ENCODE assay signal across 25 mouse cellular contexts in genomic region chr1:87706361-87706760, GRCm38 (mm10). TPM values are rescaled to one million over a fixed set of nuclear protein-coding genes. Genes with fewer than 3 reads are reported as not detected.
DNase-seq lines count a peak whose midpoint lies in the region; ATAC-seq and TF ChIP-seq lines count a peak whose summit lies in the region.
"Had no signal": no experiment of that assay in that cellular context is flagged by ENCODE, and none has a peak within 500 bp of the region (broad histone marks: within the 10 kb centered on the region; RNA-seq: fewer than 3 reads in every experiment).

No protein-coding gene starts in this region.

- DNase-seq in left cerebral cortex, adult 2 months (ENCODE audit: extremely low spot score in 1 of 2, low spot score in 2 of 2): no peak
- DNase-seq in left cerebral cortex, adult 18-20 months (ENCODE audit: low spot score in 2 of 2): no peak
- no peak for DNase-seq in liver, embryonic 11.5 days (ENCODE audit: low spot score)
- peak; percentile 40 for DNase-seq in liver, postnatal 0 days
- no peak for DNase-seq in thymus, postnatal 25 days
- no peak for DNase-seq in forebrain, postnatal 0 days
- DNase-seq: adrenal gland, postnatal 10 days; cerebellum, adult 9-11 months; gastrocnemius, adult 2 months; heart, postnatal 36 days; kidney, postnatal 36 days; retina, postnatal 1 day; right cerebral cortex, postnatal 4 days had no signal

- peaks cover 6% of the 10 kb centered on the region; the same call in 1 of the 2 replicates for H3K36me3 ChIP-seq in liver, embryonic 11.5 days (ENCODE audit: control insufficient read depth, insufficient read depth, low read length)
- peaks cover 41% of the 10 kb centered on the region for H3K36me3 ChIP-seq in liver, postnatal 0 days (replicated peaks; ENCODE audit: insufficient read depth, low read length)
- H3K36me3 ChIP-seq in forebrain, postnatal 0 days (ENCODE audit: insufficient read depth): no peaks in the 10 kb centered on the region
- H3K36me3 ChIP-seq: embryonic facial prominence, embryonic 10.5 days; forebrain, embryonic 12.5 days; limb, embryonic 10.5 days; midbrain, embryonic 10.5 days; neural tube, embryonic 13.5 days had no signal

- no peak for TF ChIP-seq CTCF in left cerebral cortex, adult 2 months (IDR thresholded peaks at IDR 0.05)
- no peak for TF ChIP-seq CTCF in liver, postnatal 0 days (IDR thresholded peaks at IDR 0.05; ENCODE audit: low read depth)
- TF ChIP-seq CTCF in forebrain, postnatal 0 days (IDR thresholded peaks at IDR 0.05; ENCODE audit: low read depth): no peak

- 79% methylated on average over 3 of the region's 3 CpGs for WGBS in liver, embryonic 11.5 days
- 75% methylated on average over 3 of the region's 3 CpGs for WGBS in liver, postnatal 0 days (ENCODE audit: insufficient replicate concordance)
- WGBS in forebrain, postnatal 0 days: 94% methylated on average over 3 of the region's 3 CpGs

- peak overlapping the region; percentile 24; the same call in 1 of the 2 replicates for H3K27ac ChIP-seq in left cerebral cortex, adult 2 months
- peak overlapping the region; percentile 8; the same call in 1 of the 2 replicates for H3K27ac ChIP-seq in liver, embryonic 11.5 days (ENCODE audit: low read depth, low read length)
- peak overlapping the region; percentile 67 for H3K27ac ChIP-seq in liver, postnatal 0 days (ENCODE audit: low read depth)
- H3K27ac ChIP-seq in forebrain, postnatal 0 days (ENCODE audit: low read depth, low read length): no peak overlapping the region
- H3K27ac ChIP-seq: embryonic facial prominence, embryonic 10.5 days; forebrain, embryonic 12.5 days; gastrocnemius, adult 2 months; hindbrain, embryonic 13.5 days; limb, embryonic 10.5 days; macrophage; midbrain, embryonic 10.5 days; neural tube, embryonic 13.5 days had no signal

- ATAC-seq in erythroblast, adult 5-6 weeks (replicated peaks; ENCODE audit: low FRiP score, poor library complexity, severe bottlenecking): peak; percentile 89
- ATAC-seq in liver, embryonic 11.5 days (replicated peaks; ENCODE audit: low FRiP score): peak; percentile 89
- ATAC-seq in liver, postnatal 0 days: peak; percentile 98
- ATAC-seq in frontal cortex, adult (ENCODE audit: low TSS enrichment): no peak
- ATAC-seq in forebrain, postnatal 0 days: no peak
- ATAC-seq: lung, postnatal 0 days; midbrain, embryonic 16.5 days had no signal

- H3K9ac ChIP-seq in liver, embryonic 11.5 days (ENCODE audit: low read depth, low read length): no peak overlapping the region
- H3K9ac ChIP-seq in liver, postnatal 0 days (replicated peaks): no peak overlapping the region
- no peak overlapping the region for H3K9ac ChIP-seq in forebrain, postnatal 0 days
- H3K9ac ChIP-seq: forebrain, embryonic 12.5 days; hindbrain, embryonic 13.5 days; neural tube, embryonic 13.5 days had no signal

- H3K4me1 ChIP-seq in liver, embryonic 11.5 days (replicated peaks; ENCODE audit: control insufficient read depth, insufficient read depth, low read length): no peaks in the 10 kb centered on the region
- peaks cover 10% of the 10 kb centered on the region for H3K4me1 ChIP-seq in liver, postnatal 0 days (ENCODE audit: insufficient read depth)
- H3K4me1 ChIP-seq in forebrain, postnatal 0 days (ENCODE audit: insufficient read depth): peaks cover 14% of the 10 kb centered on the region
- H3K4me1 ChIP-seq: hindbrain, embryonic 13.5 days; limb, embryonic 10.5 days; neural tube, embryonic 13.5 days had no signal

- peak; percentile 94 for TF ChIP-seq EP300 in liver, postnatal 0 days (IDR thresholded peaks at IDR 0.05; ENCODE audit: low read depth)

- H3K4me3 ChIP-seq in left cerebral cortex, adult 2 months: no peak overlapping the region
- no peak overlapping the region for H3K4me3 ChIP-seq in liver, embryonic 11.5 days (ENCODE audit: low read depth, low read length)
- no peak overlapping the region for H3K4me3 ChIP-seq in liver, postnatal 0 days (ENCODE audit: low read depth, low read length)
- H3K4me3 ChIP-seq in forebrain, postnatal 0 days (ENCODE audit: low read depth, low read length): no peak overlapping the region
- H3K4me3 ChIP-seq: embryonic facial prominence, embryonic 10.5 days; forebrain, embryonic 12.5 days; gastrocnemius, adult 2 months; hindbrain, embryonic 13.5 days; limb, embryonic 10.5 days; midbrain, embryonic 10.5 days; myocyte; neural tube, embryonic 13.5 days had no signal

- no peaks in the 10 kb centered on the region for H3K27me3 ChIP-seq in liver, embryonic 11.5 days (replicated peaks; ENCODE audit: control insufficient read depth, insufficient read depth, low read length)
- no peaks in the 10 kb centered on the region for H3K27me3 ChIP-seq in liver, postnatal 0 days (ENCODE audit: insufficient read depth, low read length)
- no peaks in the 10 kb centered on the region for H3K27me3 ChIP-seq in forebrain, postnatal 0 days (ENCODE audit: insufficient read depth, low read length)
- H3K27me3 ChIP-seq: forebrain, embryonic 12.5 days; hindbrain, embryonic 13.5 days; neural tube, embryonic 13.5 days had no signal

- intact Hi-C loops in left cerebral cortex, adult 2 months (cut with DNase I): no loop called here

- no peak overlapping the region for H3K4me2 ChIP-seq in liver, embryonic 11.5 days
- no peak overlapping the region for H3K4me2 ChIP-seq in liver, postnatal 0 days (ENCODE audit: low read depth, low read length)
- H3K4me2 ChIP-seq in forebrain, postnatal 0 days (ENCODE audit: low read depth): no peak overlapping the region
- H3K4me2 ChIP-seq: forebrain, embryonic 12.5 days; hindbrain, embryonic 13.5 days; neural tube, embryonic 13.5 days had no signal

- H3K9me3 ChIP-seq in liver, embryonic 11.5 days (ENCODE audit: control insufficient read depth, low read length): no peaks in the 10 kb centered on the region
- no peaks in the 10 kb centered on the region for H3K9me3 ChIP-seq in liver, postnatal 0 days (ENCODE audit: low read length)
- no peaks in the 10 kb centered on the region for H3K9me3 ChIP-seq in forebrain, postnatal 0 days (ENCODE audit: low read length)
- H3K9me3 ChIP-seq: embryonic facial prominence, embryonic 10.5 days; hindbrain, embryonic 13.5 days; limb, embryonic 10.5 days; midbrain, embryonic 10.5 days; neural tube, embryonic 13.5 days had no signal

RNA-seq across cellular contexts. Expression of gene Atg16l1, which starts 49.3 kb away (rescaled TPM):
- 10 to 100 TPM; 69.1 to 69.5 TPM for total RNA-seq in left cerebral cortex, adult 2 months (2021)
- total RNA-seq in left cerebral cortex, adult 18-20 months (2021): 10 to 100 TPM; 63.7 to 66.4 TPM
- 38.9 and 57.8 TPM in 2 replicates for total RNA-seq in erythroblast, adult 5-6 weeks (2015; ENCODE audit: low replicate concordance)
- total RNA-seq in erythroblast, adult 5-6 weeks (2017; ENCODE audit: low replicate concordance): 73.7 and 95.3 TPM in 2 replicates
- polyA plus RNA-seq in liver, embryonic 11.5 days (2014; fragmentation: Nextera tagmentation; extraction: Ambion mirVana): 27.3 and 29.4 TPM in 2 replicates
- 15.4 and 18.6 TPM in 2 replicates for polyA plus RNA-seq in liver, postnatal 0 days (2015; fragmentation: Nextera tagmentation; extraction: Ambion mirVana)
- 70.2 and 98.7 TPM in 2 replicates for total RNA-seq in forebrain, postnatal 0 days (2014; rRNA removed)
- 36.7 and 49.1 TPM in 2 replicates for polyA plus RNA-seq in forebrain, postnatal 0 days (2015; fragmentation: Nextera tagmentation; extraction: Ambion mirVana)

Comparison
In these comparisons a context has a peak if more than half of its experiments do, and no peak if none do; other contexts are left out.
1. ATAC-seq: peak in erythroblast, adult 5-6 weeks (single experiment), liver, embryonic 11.5 days (single experiment) and liver, postnatal 0 days (single experiment); none in frontal cortex, adult (single experiment) and forebrain, postnatal 0 days (single experiment).